Mouse (Mus musculus): Measurements from ENCODE around the gene Usp17le. TPM values are rescaled to one million over a fixed set of nuclear protein-coding genes. Genes with fewer than 3 reads are reported as not detected.
"Not testable (repeated sequence)": the region's sequence is repeated elsewhere in the genome, so short reads cannot be mapped to it uniquely, and the experiment has no call there.

The Usp17le gene
- polyA plus RNA-seq (2016; fragmentation: Nextera tagmentation; extraction: Ambion mirVana): not detected in 2 replicates

DNA sequence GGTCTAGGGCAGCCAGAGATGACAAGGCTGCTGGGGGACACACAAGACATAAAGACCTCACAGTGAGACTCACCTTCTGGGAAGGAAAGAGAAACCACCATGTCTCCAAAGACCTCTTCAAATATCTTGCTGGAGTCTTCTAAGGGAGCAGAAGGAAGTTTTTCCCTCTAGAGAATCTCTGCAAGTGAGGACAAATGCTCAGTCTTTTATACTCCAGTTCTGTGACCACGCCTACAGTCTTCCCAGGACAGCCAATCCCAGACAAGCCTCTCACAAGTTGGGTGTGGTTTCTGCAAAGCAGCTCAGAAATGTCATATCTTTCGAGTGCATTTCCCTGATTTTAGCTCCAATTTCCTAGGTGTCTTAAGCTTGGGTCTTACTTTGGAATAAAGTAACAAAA, at the start of gene Usp17le:
Gene Usp17le, minus strand, starts transcription at position 101 of the 400 bp plus-strand sequence.
- not testable (repeated sequence) for DNase-seq (ENCODE audit: low spot score); H3K27ac ChIP-seq; H3K9me3 ChIP-seq; H3K27me3 ChIP-seq (ENCODE audit: insufficient read depth, poor library complexity, severe bottlenecking); H3K4me3 ChIP-seq; H3K36me3 ChIP-seq; H3K4me1 ChIP-seq (replicated peaks)
- 72% methylated on average over 2 of the region's 2 CpGs for WGBS

DNA sequence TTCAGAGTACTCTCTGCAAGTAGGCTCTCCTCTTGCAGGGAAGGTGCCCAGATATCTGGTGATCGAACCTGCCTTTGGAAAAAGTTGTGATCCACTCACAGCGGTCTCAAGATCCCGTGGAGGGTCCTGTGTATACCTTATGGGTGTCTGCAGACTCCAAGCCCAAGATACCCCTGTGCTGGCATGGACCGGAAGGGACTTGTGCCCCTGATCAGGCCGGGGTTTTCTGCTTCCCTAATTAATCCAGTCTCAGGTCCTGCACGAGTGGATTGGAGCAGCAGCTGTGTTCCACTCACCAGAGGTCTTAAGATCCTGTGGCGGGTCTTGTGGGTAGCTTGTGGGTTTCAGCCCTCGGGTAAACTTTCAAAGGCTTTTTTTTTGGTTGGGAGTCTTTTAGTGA, 33.1 kb upstream of the Usp17le start:
- H3K9me3 ChIP-seq; H3K4me3 ChIP-seq; H3K27me3 ChIP-seq (ENCODE audit: insufficient read depth, poor library complexity, severe bottlenecking); H3K27ac ChIP-seq; H3K36me3 ChIP-seq; DNase-seq (ENCODE audit: low spot score); H3K4me1 ChIP-seq (replicated peaks): not testable (repeated sequence)
- WGBS: 84% methylated on average over 8 of the region's 8 CpGs

DNA sequence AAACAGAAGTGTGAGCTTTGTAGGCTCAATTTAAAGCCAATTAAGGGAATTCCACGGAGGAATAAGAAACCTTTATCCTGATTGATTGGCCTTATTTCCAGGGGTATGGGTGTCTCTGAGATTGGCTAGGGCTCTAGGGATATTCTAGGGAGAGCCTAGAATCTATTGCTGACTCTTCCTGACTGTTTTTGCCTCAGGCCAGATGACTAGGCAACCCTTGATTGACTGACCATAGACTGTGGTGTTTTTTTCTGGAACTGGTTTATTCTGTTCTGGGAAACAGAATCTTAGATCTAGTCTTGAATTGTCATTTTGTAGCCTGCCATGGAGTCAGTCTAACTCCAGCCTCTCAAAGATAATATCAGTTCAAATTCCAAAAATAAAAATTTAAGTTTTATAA, 13.5 kb upstream of the Usp17le start:
- Histone ChIP-seq H3K9me3 (no peaks in the 10 kb centered on the region), H3K4me3 (no peak overlapping the region), H3K36me3 (no peaks in the 10 kb centered on the region), H3K27me3 (ENCODE audit: insufficient read depth, poor library complexity, severe bottlenecking) (no peaks in the 10 kb centered on the region), H3K4me1 (replicated peaks) (no peaks in the 10 kb centered on the region), H3K27ac (no peak overlapping the region)
- DNase-seq (ENCODE audit: low spot score): no peak
- 65% methylated on average over 1 of the region's 1 CpGs for WGBS

Other genes starting within 250 kb of the Usp17le start
- gene Olfr651, start 227.3 kb downstream of the Usp17le start, polyA plus RNA-seq (2016; fragmentation: Nextera tagmentation; extraction: Ambion mirVana): not detected in 2 replicates
- gene Olfr652, start 216.6 kb downstream of the Usp17le start, polyA plus RNA-seq (2016; fragmentation: Nextera tagmentation; extraction: Ambion mirVana): not detected in 2 replicates
- not detected in 2 replicates for gene Olfr653, start 200.2 kb downstream of the Usp17le start, polyA plus RNA-seq (2016; fragmentation: Nextera tagmentation; extraction: Ambion mirVana)
- not detected in 2 replicates for gene Olfr654, start 190.4 kb downstream of the Usp17le start, polyA plus RNA-seq (2016; fragmentation: Nextera tagmentation; extraction: Ambion mirVana)
- not detected in 2 replicates for gene Olfr655, start 175.7 kb downstream of the Usp17le start, polyA plus RNA-seq (2016; fragmentation: Nextera tagmentation; extraction: Ambion mirVana)
- not detected in 2 replicates for gene Olfr656, start 163.5 kb downstream of the Usp17le start, polyA plus RNA-seq (2016; fragmentation: Nextera tagmentation; extraction: Ambion mirVana)
- gene Olfr657, start 152.7 kb downstream of the Usp17le start, polyA plus RNA-seq (2016; fragmentation: Nextera tagmentation; extraction: Ambion mirVana): not detected in 2 replicates
- gene Olfr658, start 130.2 kb downstream of the Usp17le start, polyA plus RNA-seq (2016; fragmentation: Nextera tagmentation; extraction: Ambion mirVana): 0.08 TPM in 1 of 2 replicates, not detected in the other
- not detected in 2 replicates for gene Olfr659, start 110.7 kb downstream of the Usp17le start, polyA plus RNA-seq (2016; fragmentation: Nextera tagmentation; extraction: Ambion mirVana)
- gene Olfr661, start 91.0 kb downstream of the Usp17le start, polyA plus RNA-seq (2016; fragmentation: Nextera tagmentation; extraction: Ambion mirVana): not detected in 2 replicates
- gene Usp17lb, start 65.1 kb upstream of the Usp17le start, polyA plus RNA-seq (2016; fragmentation: Nextera tagmentation; extraction: Ambion mirVana): not detected in 2 replicates
- not detected in 2 replicates for gene Usp17la, start 79.5 kb upstream of the Usp17le start, polyA plus RNA-seq (2016; fragmentation: Nextera tagmentation; extraction: Ambion mirVana)
- not detected in 2 replicates for gene Olfr665, start 100.6 kb upstream of the Usp17le start, polyA plus RNA-seq (2016; fragmentation: Nextera tagmentation; extraction: Ambion mirVana)
- not detected in 2 replicates for gene Olfr666, start 118.5 kb upstream of the Usp17le start, polyA plus RNA-seq (2016; fragmentation: Nextera tagmentation; extraction: Ambion mirVana)
- gene Olfr667, start 144.0 kb upstream of the Usp17le start, polyA plus RNA-seq (2016; fragmentation: Nextera tagmentation; extraction: Ambion mirVana): not detected in 2 replicates
- gene Olfr668, start 150.6 kb upstream of the Usp17le start, polyA plus RNA-seq (2016; fragmentation: Nextera tagmentation; extraction: Ambion mirVana): not detected in 2 replicates
- not detected in 2 replicates for gene Olfr669, start 156.8 kb upstream of the Usp17le start, polyA plus RNA-seq (2016; fragmentation: Nextera tagmentation; extraction: Ambion mirVana)
- not detected in 2 replicates for gene Olfr670, start 185.2 kb upstream of the Usp17le start, polyA plus RNA-seq (2016; fragmentation: Nextera tagmentation; extraction: Ambion mirVana)
- gene Olfr671, start 201.7 kb upstream of the Usp17le start, polyA plus RNA-seq (2016; fragmentation: Nextera tagmentation; extraction: Ambion mirVana): not detected in 2 replicates
- gene Olfr672, start 224.6 kb upstream of the Usp17le start, polyA plus RNA-seq (2016; fragmentation: Nextera tagmentation; extraction: Ambion mirVana): not detected in 2 replicates

Data from hindbrain, embryonic 10.5 days (tissue).